Mouse (Mus musculus): ENCODE measurements around the gene 1110008P14Rik.
"Not testable (repeated sequence)": the region's sequence is repeated elsewhere in the genome, so short reads cannot be mapped to it uniquely, and the experiment has no call there.

The 1110008P14Rik gene

GRCm38 (mm10) chr2:32362817-32363340 is 18.9 kb downstream of the 1110008P14Rik start:
- peak; percentile 90 for DNase-seq (ENCODE audit: low read depth)

GRCm38 (mm10) chr2:32362274-32362673 is 19.5 kb downstream of the 1110008P14Rik start:
- not testable (repeated sequence) for DNase-seq (ENCODE audit: low read depth)

GRCm38 (mm10) chr2:32361437-32361836 is 20.3 kb downstream of the 1110008P14Rik start:
- DNase-seq (ENCODE audit: low read depth), result peak; percentile 82

GRCm38 (mm10) chr2:32360741-32361140 is 21.0 kb downstream of the 1110008P14Rik start:
- DNase-seq (ENCODE audit: low read depth), result peak; percentile 83

DNA sequence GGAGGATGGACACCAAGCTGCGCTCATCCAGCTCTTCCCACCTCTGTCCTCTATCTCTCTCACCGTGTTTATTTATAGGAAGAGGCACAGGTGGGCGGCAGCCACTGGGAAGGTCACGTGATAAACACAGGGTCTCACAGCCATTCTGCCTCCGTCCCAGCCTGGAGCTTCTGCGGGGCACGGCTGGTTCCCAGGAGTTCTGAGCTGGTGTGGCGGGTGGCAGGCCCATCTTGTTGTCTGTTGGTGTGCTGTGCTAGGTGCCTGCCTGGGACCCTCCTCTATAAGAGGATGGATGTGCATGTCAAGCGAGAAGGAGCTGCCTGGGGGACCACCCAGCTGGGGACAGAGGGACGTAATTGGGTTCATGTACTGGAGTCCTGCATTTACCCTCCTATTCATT is 23.4 kb downstream of the 1110008P14Rik start:
- DNase-seq (ENCODE audit: low read depth), result no peak

DNA sequence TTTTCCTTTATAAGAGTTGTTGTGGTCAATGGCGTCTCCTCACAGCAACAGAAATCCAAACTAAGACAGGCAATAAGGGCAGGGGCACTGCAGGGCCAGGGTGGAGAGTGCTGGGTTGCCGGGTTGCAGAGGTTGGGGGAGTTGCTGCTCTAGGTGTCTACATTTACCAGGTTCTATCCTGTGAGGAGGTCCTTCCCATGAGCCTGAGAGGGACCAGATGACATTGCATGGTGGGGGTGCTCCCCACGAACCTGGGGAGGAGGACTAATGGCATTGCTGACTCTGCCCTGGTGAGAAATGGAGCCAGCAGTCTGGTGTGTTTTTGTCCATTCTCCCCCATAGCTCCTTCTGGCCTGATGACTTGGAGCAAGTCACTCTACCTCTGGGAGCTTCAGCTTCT is 24.0 kb downstream of the 1110008P14Rik start:
- no peak for DNase-seq (ENCODE audit: low read depth)

- DNase-seq (ENCODE audit: low read depth), result no peak
These were observed 25.5 kb downstream of the 1110008P14Rik start for GRCm38 (mm10) chr2:32356216-32356615.

DNA sequence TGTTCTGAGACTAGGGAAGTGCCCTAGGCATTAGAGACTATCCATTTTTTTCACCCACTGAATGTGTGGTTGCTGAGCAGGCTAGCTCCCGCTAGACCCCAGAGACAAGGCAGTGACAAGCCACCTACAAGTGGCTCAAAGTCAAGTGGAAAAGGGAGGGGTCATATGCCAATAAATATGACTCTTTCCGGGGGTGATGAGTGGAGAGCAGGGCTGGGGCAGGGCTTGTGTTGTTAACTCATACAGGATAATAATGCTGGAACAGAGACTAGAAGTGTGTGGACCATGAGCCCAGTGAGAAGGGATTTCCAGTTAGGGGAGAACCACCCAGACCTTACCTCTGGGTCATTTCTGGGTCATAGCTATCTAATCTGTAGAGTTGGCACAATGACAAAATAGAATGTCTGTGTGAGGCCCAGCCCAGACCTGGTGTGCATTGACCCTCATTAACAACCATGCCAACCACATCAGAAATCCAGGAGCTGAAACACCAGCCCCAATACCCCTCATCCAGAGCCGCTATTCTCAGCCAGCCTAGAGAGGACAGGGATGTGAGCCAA is 27.3 kb downstream of the 1110008P14Rik start:
- no peak for DNase-seq (ENCODE audit: low read depth)

DNA sequence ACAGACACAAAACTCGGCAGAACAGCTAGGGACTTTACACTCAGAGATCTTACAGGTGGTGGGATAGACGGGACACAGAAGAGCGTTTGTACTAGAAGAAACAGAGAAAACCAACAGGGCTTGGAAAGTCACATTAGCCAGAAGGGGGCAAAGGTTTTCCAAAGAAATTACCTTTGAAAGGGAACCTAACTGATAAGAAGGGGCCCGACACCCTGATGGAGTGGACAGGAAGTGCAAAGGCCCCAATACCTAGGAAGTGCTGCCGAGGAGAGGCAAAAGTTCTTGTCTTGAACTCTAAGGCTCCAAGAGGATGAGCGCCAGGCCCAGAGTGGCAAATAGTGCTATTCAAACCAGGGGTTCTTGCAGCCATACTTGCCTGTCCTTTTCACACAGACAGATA is 27.9 kb downstream of the 1110008P14Rik start:
- no peak for DNase-seq (ENCODE audit: low read depth)

GRCm38 (mm10) chr2:32353007-32353542 is 28.7 kb downstream of the 1110008P14Rik start, which contains the start of gene Dnm1:
Dnm1 (minus strand) TSS chr2:32353338.
- DNase-seq (ENCODE audit: low read depth), result peak; percentile 96

DNA sequence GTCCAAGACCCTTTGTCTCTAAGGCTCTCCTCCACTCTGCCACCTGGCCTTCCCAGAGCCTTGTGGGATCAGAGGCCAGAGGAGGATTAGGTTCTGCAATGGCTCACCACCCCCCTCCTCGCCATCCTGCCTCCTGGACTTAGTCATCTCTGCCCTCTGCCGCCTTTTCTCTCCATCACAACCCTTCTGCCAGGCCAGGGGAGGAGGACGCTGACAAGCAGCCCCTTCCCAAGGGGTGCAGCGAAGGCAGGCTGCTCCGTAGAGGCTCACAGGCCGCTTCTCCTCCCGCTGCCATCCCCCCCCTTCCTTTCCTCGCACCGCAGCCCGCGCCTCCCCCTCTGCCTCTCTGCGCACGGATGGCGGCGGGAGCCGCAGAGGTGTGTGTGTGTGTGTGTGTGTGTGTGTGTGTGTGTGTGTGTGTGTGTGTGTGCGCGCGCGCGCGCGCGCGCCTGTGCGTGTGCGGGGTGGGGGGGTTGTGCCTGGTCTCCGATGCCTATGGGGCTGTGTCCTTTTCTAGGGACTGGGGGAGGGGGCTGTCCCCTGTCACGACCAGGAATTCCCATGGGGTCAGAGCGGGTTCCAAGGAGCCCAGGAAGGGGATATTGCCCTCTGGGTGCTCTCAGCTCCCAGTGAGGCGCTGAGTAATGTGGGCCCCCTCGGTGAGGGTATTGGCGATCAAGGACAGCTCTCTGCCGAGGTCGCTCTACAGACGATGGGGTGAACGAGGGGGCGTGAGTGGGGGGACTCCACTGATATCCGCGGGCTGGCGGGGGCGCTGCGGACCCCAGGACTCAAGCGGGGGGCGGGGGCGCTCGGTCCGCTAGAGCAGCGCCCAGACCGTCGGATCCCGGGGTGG is 29.4 kb downstream of the 1110008P14Rik start, which contains the start of gene Ciz1:
Gene Ciz1, plus strand, starts transcription at position 177 of the 856 bp plus-strand sequence.
- peak; percentile 73 for DNase-seq (ENCODE audit: low read depth)

- no peak for DNase-seq (ENCODE audit: low read depth)
These were observed 30.2 kb downstream of the 1110008P14Rik start for GRCm38 (mm10) chr2:32351471-32351961.

DNA sequence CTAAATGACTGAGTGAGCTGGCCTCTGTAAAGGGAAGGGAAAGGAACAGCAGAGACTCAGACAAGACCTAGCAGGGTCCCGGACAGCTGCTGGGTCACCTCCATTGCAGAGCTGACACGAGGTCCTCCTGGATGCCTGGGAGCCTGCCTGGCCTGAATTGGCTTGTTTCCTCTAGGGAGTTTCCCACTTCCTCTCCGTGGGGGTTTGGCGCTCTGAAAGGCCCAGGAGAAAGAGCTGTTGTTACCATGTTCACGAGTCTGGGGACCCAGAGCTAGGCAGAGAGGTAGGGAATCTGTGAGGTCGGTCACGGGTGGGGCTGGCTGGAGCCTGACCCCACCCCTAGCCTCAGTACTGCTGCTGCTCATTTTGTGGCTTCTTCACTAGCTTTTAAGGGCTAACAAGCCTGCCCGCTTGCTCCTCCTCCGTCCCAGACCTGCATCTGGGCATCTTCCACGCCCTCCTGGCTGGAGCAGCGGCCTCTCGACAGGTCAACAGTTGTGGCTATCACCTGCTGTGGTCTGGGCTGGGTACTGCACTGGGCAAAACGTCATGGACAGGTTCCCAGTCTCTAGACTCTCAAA is 31.2 kb downstream of the 1110008P14Rik start:
- no peak for DNase-seq (ENCODE audit: low read depth)

DNA sequence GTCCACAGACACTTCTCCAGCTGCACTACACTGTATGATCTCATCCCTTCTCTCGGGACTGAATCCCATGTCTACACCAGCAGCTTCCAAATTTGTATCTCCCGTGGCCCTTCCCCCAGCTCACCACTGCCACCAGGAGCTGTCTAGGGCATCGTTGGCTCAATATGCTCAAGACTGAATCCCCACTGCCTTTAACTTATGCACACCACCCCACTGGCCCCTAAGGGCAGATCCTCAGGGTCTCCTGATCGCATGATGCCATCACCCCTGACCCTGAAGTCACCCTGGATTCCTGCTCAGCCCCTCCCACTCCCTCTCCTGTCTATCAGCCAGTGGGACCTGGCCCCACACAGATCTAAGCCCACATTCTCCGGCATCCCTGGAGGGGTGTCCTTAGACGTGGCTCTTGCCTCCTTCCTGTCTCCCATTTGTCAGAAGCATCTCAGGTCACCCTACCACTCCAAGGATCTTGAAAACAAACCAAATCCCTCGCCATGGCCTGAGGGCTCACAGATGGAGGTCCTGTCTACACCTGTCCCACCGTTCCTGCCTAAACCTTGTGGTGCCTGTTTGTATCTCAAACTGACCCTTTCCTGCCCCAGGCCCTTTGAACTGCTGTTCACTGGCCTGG is 32.0 kb downstream of the 1110008P14Rik start:
- no peak for DNase-seq (ENCODE audit: low read depth)

- no peak for DNase-seq (ENCODE audit: low read depth)
These were observed 33.4 kb downstream of the 1110008P14Rik start for GRCm38 (mm10) chr2:32348311-32348710.

- no peak for DNase-seq (ENCODE audit: low read depth)
These were observed 34.7 kb downstream of the 1110008P14Rik start for GRCm38 (mm10) chr2:32347019-32347418.

DNA sequence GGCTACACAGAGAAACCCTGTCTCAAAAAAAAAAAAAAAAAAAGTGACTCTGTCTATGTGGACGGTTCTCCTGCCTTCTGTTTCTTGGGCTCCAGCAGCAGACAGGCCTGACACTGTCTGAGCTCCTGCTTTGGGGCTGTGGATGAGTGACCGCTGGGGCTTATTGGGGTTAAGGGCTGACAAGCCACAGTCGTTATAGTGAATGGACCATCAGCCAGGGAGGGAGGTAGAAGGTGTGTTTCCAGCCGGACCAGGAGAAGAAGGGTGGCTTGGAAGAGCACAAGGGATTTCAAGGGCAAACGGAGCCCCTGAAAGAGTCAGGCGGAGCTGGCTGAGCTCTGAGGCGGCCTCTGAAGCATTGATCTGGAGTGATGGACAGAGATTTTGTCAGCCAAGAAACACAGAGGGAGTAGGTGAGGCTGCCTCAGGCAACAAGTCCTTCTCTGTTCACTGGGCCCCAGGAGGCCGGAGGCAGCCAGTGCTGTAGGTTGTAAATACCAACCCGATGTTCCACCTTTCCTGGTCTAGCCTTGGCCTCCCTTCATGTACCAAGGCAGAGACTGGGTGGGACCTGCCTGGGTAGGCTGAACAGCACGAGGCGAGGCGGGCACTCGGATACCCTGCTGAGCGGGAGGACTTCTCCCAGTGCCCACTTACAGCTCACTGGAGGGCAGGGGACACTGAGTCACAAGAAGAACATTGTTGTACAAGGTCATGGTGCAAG is 37.0 kb downstream of the 1110008P14Rik start:
- DNase-seq (ENCODE audit: low read depth), result no peak

DNA sequence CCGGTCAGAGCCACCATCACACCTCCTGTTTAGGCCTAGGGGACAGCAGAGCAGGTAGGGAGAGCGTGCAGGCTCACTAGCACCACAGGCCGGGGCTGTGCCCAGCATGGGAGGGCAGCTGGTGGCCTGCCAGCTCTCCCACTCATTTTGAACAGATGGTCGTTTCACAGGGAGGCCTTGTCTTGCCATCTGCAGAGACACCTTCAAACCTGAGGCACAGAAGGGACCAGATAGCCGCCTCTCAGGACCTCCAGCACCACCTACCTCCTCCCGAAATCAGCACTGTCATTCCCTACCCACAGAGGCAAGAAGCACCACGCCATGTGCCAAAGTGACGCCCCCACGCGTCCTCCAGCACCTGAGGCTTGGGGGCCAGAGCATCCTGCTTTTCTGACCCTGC is 37.7 kb downstream of the 1110008P14Rik start:
- DNase-seq (ENCODE audit: low read depth), result no peak

- no peak for DNase-seq (ENCODE audit: low read depth)
These were observed 38.4 kb downstream of the 1110008P14Rik start for GRCm38 (mm10) chr2:32343351-32343671.

DNA sequence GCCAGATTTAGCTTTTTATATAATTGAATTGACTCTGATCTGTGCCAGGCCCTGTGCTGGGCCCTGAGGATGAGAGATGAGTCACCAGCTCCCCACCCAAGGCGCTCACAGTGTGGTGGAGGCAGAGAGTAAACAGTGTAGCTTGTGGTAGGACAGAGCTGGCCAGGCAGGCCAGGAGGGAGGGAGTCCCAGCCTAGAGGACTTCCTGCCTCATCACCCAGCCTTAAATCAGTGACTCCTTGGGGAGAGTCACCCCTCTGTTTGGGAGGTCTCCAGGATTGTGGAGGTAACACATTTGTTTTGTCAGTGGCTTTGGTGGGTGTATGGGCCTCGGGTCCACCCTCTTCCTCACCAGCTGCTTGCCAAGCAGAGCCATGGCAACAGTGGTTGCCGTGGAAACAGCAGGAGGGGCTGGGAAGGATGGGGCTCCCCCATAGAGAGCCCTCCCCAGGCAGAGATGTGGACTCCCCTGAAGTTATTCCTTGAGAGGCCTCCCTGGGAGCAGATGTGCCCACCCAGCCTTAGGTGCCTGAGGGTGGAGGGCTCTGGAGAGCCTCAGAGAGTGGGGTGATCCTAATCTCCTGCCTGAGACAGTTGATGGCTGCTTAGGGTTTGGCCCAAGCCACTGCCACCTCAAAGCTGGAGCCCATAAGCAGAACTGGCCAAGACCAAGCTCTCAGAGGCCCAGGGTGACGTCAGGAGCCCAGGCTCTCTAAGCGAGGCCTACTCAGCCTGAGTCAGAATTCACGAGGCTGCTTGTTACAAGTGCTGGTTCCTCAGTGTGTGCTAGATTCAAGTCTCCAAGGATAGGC is 39.0 kb downstream of the 1110008P14Rik start:
- peak; percentile 97 for DNase-seq (ENCODE audit: low read depth)
